Comparison of ENCODE assay signal across 1 mouse cellular context in the genomic region with DNA sequence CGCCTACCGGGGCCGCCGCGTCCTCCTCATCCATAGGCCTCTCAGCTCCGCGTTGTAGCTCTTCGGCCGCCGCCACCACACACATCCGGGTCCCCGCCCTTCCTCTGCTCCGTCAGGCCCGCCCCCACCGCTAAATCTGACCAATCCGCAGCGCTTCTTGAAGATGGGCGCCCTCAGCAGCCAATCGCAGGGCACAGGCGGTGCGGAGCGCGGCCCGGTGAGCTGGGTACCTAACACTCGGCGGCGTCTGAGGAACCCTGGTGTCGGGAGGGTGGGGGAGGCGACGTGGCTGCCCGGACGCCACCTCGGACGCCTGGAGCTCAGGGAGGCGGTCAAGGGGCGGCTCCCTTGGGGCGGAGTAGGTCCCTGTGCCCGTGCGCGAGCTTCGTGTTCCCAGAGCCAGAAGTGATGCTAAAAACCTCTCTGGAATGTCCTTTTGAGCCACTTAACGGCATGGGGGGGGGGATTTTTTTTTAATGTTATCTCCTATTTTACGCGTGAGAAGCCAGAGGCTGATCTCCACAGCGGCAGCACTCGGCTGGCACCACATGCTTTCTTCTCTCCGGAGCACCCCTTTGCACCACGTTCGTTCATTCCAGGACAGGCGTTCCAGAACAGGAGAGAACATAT.
TF ChIP-seq lines count a peak whose summit lies in the region.

TSS of gene Spryd3 (minus strand) at position 106 of the 630 bp plus-strand sequence.

TF ChIP-seq in MEL, 35 proteins besides CTCF, POLR2A, EP300 and RAD21 (continued from another document):
- TF ChIP-seq NELFE (IDR thresholded peaks at IDR 0.05; ENCODE audit: low read depth, low read length) (peak; percentile 80), CHD1 (IDR thresholded peaks at IDR 0.05; ENCODE audit: low read depth, low read length) (no peak), HCFC1 (IDR thresholded peaks at IDR 0.05; ENCODE audit: low read depth, low read length) (peak; percentile 82), JUND (IDR thresholded peaks at IDR 0.05; ENCODE audit: low read depth, low read length) (no peak), POLR2AphosphoS5 (IDR thresholded peaks at IDR 0.05; ENCODE audit: borderline replicate concordance, low read depth, low read length) (no peak), ZC3H11A (IDR thresholded peaks at IDR 0.05; ENCODE audit: low read depth, low read length) (no peak), SMC3 (IDR thresholded peaks at IDR 0.05; ENCODE audit: low read depth, low read length) (no peak), TAL1 (IDR thresholded peaks at IDR 0.05; ENCODE audit: low read length) (no peak), GATA1 (IDR thresholded peaks at IDR 0.05; ENCODE audit: low read depth, low read length) (no peak), MYB (IDR thresholded peaks at IDR 0.05; ENCODE audit: low read depth, low read length) (no peak), MEF2A (IDR thresholded peaks at IDR 0.05; ENCODE audit: extremely low read depth, insufficient replicate concordance, low read depth, low read length, poor library complexity, severe bottlenecking) (no peak), SIN3A (IDR thresholded peaks at IDR 0.05; ENCODE audit: low read length) (peak; percentile 90), USF2 (IDR thresholded peaks at IDR 0.05; ENCODE audit: borderline replicate concordance in 1 of 2, insufficient read depth in 1 of 2, low read depth in 1 of 2, low read length in 2 of 2) (no peak)
TF ChIP-seq in MEL: peak in this region for 19.
